Mouse (Mus musculus) hindbrain, embryonic 11.5 days (tissue): ENCODE measurements at regions not wholly inside any gene's neighbourhood (a gene's known extent, or its start where the extent isn't known, plus 50 kb on each side); places are given as distances from the start of the nearest gene placed in this dataset.
"Not testable (repeated sequence)": the region's sequence is repeated elsewhere in the genome, so short reads cannot be mapped to it uniquely, and the experiment has no call there.

ENCODE experiments used
- ATAC-seq: fragments of 200-750 bp; cut with Nextera tagmentation; 2 replicates; pipeline ENCODE4 v1.8.0; 2017; ENCODE audit warnings: mild to moderate bottlenecking, moderate TSS enrichment, moderate library complexity; ENCODE audit not compliant: low FRiP score
- DNase-seq: peaks from one replicate; pipeline ENCODE4 v3.0.0-alpha.2; 2015; ENCODE audit warnings: low spot score
- H3K27ac ChIP-seq: fragments of 300-500 bp; sonication (generic); 2 replicates; pipeline ENCODE4 v1.5.1; 2014; ENCODE audit warnings: mild to moderate bottlenecking, low read depth, low read length
- H3K27me3 ChIP-seq: fragments of 300-500 bp; sonication (generic); 2 replicates; pipeline ENCODE4 v1.6.1; 2014; ENCODE audit warnings: mild to moderate bottlenecking, low read length, moderate library complexity, mixed read lengths; ENCODE audit not compliant: control insufficient read depth, insufficient read depth
- H3K36me3 ChIP-seq: fragments of 300-500 bp; sonication (generic); 2 replicates; pipeline ENCODE4 v1.6.1; 2014; ENCODE audit warnings: mild to moderate bottlenecking, low read length, moderate library complexity, mixed read lengths; ENCODE audit not compliant: control insufficient read depth, insufficient read depth
- H3K4me1 ChIP-seq: fragments of 300-500 bp; sonication (generic); replicated peaks from 2 replicates; pipeline ENCODE4 v1.6.1; 2014; ENCODE audit warnings: low read length, mixed read lengths; ENCODE audit not compliant: control insufficient read depth, insufficient read depth
- H3K4me2 ChIP-seq: fragments of 300-500 bp; sonication (generic); replicated peaks from 2 replicates; pipeline ENCODE4 v1.6.1; 2014; ENCODE audit warnings: mild to moderate bottlenecking, low read depth, low read length
- H3K4me3 ChIP-seq: fragments of 300-500 bp; sonication (generic); 2 replicates; pipeline ENCODE4 v1.5.1; 2014; ENCODE audit warnings: low read depth, low read length
- H3K9ac ChIP-seq: fragments of 300-500 bp; sonication (generic); 2 replicates; pipeline ENCODE4 v1.6.1; 2014; ENCODE audit warnings: low read depth, low read length
- H3K9me3 ChIP-seq: fragments of 300-500 bp; sonication (generic); 2 replicates; pipeline ENCODE4 v1.6.1; 2016; ENCODE audit warnings: low read length; ENCODE audit not compliant: control insufficient read depth
- WGBS: fragments of 180-500 bp; shearing (Covaris S2); extraction: QIAGEN DNeasy Blood & Tissue Kit; methylation state at CpG from one replicate; pipeline ENCODE4 v1.1.7; 2014; 5-methylcytosine and 5-hydroxymethylcytosine counted together

DNA sequence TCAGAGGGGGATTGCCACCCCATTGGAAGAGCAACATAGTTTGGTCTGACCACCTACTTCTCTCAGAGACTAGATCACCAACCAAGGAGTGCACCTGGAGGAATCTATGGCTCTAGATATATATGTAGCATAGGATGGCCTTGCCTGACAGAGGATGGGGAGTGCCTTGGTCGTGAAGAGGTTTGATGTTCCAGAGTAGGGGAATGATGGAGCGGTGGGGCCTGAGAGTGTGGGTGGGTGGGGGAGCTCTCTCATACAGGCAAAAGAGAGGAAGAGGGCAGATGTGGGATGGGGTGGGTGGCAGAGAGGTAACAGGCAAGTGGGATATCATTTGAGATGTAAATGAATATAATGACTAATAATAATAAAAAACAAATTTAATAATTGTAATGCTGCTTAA lies 874.0 kb downstream of the Amy2a5 start:
- H3K9ac ChIP-seq, result no peak overlapping the region
- ATAC-seq, result no peak

DNA sequence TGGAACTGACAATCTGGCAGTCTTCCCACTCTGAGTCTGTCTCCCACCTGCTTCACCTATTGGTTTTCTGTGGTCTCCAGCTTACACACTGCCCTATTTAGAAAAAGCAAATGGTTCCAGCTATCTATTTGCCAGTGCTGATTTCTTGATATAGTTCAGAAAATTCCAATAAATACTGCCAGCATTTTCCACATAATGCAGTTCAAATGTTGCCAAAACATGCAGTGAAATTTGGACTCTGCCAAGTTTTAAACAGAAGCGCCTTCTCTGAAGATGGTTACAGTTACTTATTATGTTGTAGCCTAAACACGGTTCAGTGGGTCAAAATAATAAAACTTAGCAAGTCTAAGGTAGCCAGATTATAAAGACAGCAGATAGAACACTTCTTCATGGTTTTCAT lies 912.8 kb downstream of the Amy2a5 start:
- no peak overlapping the region for H3K4me2 ChIP-seq

More for the DNA sequence above, 874.0 kb downstream of the Amy2a5 start:
- no peaks in the 10 kb centered on the region for H3K36me3 ChIP-seq
- no peak overlapping the region for H3K4me2 ChIP-seq
- WGBS, result 83% methylated on average over 2 of the region's 2 CpGs
- DNase-seq, result no peak
- H3K4me1 ChIP-seq, result no peaks in the 10 kb centered on the region
- H3K4me3 ChIP-seq, result no peak overlapping the region
- H3K27me3 ChIP-seq, result no peaks in the 10 kb centered on the region
- H3K9me3 ChIP-seq, result no peaks in the 10 kb centered on the region
- H3K27ac ChIP-seq, result no peak overlapping the region

DNA sequence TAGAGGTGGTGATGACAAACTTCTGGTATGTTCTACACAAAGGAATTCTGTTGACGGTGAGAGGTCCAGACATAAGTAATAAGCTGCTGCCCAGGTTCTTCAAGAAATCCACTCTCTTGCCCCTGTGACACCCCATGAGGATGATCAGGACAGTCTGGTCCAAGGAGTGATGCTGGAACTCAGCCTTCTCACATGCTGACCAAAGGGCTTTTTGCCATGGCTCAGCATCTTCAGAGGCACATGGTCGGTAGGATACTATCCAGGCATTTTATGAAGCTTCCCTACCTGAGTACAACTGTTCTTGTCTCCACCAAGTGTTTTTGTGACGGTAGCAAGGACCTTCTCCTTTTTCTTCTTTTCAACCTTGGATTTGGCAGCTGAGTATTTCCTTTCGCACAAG lies 927.5 kb downstream of the Amy2a5 start:
- WGBS, result 91% methylated on average over 4 of the region's 4 CpGs
- DNase-seq, result no peak

More for the DNA sequence above, 912.8 kb downstream of the Amy2a5 start:
- Histone ChIP-seq H3K4me1 (no peaks in the 10 kb centered on the region), H3K9ac (no peak overlapping the region), H3K27me3 (no peaks in the 10 kb centered on the region), H3K4me3 (no peak overlapping the region), H3K9me3 (no peaks in the 10 kb centered on the region), H3K27ac (no peak overlapping the region), H3K36me3 (no peaks in the 10 kb centered on the region)
- no peak for ATAC-seq
- WGBS, result 90% methylated on average over 2 of the region's 2 CpGs
- DNase-seq, result no peak

DNA sequence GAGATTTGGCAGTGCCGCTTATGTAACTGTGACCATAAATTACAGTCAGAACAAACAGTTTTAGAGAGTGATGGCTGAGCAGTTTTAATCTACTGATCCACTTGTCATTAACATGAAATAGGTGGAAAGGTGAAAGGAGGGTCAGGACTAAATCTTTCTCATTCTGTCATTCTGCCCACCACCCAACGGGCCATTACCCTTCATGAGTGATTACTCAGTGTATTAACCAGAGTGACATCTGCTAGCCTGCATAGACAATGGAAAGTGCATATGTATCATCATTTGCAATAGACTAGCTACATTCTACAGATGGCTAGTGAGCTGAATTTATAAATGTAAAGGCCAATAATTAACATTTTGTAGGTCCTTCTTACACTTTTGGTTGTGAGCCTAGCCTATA lies 933.3 kb downstream of the Amy2a5 start:
- DNase-seq (peak; percentile 18), ATAC-seq (peak; percentile 84)
- WGBS, result 65% methylated on average over 2 of the region's 2 CpGs
- no peaks in the 10 kb centered on the region for H3K4me1 ChIP-seq
- no peaks in the 10 kb centered on the region for H3K9me3 ChIP-seq
- H3K36me3 ChIP-seq, result no peaks in the 10 kb centered on the region
- no peak overlapping the region for H3K27ac ChIP-seq
- no peaks in the 10 kb centered on the region for H3K27me3 ChIP-seq
- H3K4me3 ChIP-seq, result no peak overlapping the region
- no peak overlapping the region for H3K4me2 ChIP-seq
- no peak overlapping the region for H3K9ac ChIP-seq

More for the DNA sequence above, 927.5 kb downstream of the Amy2a5 start:
- Histone ChIP-seq H3K4me3 (no peak overlapping the region), H3K4me2 (no peak overlapping the region), H3K27ac (no peak overlapping the region), H3K9me3 (no peaks in the 10 kb centered on the region), H3K9ac (no peak overlapping the region), H3K4me1 (no peaks in the 10 kb centered on the region), H3K36me3 (no peaks in the 10 kb centered on the region), H3K27me3 (no peaks in the 10 kb centered on the region)
- ATAC-seq, result no peak

DNA sequence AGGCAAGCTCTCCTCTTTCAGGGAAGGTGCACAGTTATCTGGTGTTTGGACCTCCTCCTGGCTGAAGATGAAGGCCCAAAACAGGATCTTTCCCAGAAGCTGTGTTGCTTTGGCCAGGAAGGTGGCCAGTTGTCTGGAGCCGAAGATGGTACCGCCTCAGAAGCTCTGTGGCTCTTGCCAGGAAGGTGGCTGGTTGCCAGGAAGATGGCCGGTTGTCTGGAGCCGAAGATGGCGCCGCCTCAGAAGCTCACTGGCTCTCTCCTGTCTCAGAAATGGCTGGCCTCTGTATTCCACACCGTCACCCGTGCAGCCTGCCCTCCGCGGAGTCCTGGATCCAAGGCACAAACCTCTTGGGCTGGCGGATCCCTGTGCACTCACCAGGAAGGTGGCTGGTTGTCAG lies 937.4 kb downstream of the Amy2a5 start:
- H3K27ac ChIP-seq, ATAC-seq, H3K4me1 ChIP-seq, H3K4me2 ChIP-seq, H3K4me3 ChIP-seq, H3K36me3 ChIP-seq, H3K27me3 ChIP-seq, H3K9ac ChIP-seq, DNase-seq, H3K9me3 ChIP-seq: not testable (repeated sequence)
- 97% methylated on average over 11 of the region's 11 CpGs for WGBS

DNA sequence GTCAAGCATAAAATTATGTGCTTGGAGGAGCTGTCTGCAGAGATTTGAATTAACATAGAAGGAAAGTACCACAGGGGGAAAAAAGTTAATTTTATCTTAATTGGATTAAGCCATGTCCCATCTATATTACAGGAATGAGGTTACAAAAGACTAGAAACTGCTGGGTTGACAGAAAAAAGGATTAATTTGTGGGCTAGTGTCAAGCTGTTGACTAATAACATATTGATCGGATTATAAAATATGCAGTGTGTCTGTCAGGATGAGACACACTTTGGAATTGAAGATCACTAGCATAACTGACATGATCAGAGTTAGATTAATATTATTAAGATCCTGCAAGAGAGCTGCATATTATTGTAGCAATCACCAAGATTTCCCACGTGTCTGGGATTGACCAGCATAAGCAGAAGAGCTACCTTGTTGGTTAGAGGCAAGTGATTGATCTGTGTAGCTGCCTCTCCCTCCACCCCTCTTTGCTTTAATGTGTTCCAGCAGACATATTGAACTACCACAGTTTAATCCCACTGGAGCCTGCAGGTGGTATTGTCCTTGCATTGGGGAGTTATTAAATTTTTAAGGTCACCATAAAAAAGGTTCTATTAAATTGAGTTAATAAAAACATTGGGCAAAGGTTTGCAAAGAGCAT lies 979.7 kb downstream of the Amy2a5 start:
- Histone ChIP-seq H3K27ac (no peak overlapping the region), H3K9me3 (no peaks in the 10 kb centered on the region), H3K27me3 (no peaks in the 10 kb centered on the region), H3K36me3 (no peaks in the 10 kb centered on the region), H3K9ac (no peak overlapping the region), H3K4me3 (no peak overlapping the region), H3K4me2 (no peak overlapping the region), H3K4me1 (no peaks in the 10 kb centered on the region)
- ATAC-seq (peak; percentile 68), DNase-seq (no peak)
- WGBS, result 68% methylated on average over 2 of the region's 2 CpGs

DNA sequence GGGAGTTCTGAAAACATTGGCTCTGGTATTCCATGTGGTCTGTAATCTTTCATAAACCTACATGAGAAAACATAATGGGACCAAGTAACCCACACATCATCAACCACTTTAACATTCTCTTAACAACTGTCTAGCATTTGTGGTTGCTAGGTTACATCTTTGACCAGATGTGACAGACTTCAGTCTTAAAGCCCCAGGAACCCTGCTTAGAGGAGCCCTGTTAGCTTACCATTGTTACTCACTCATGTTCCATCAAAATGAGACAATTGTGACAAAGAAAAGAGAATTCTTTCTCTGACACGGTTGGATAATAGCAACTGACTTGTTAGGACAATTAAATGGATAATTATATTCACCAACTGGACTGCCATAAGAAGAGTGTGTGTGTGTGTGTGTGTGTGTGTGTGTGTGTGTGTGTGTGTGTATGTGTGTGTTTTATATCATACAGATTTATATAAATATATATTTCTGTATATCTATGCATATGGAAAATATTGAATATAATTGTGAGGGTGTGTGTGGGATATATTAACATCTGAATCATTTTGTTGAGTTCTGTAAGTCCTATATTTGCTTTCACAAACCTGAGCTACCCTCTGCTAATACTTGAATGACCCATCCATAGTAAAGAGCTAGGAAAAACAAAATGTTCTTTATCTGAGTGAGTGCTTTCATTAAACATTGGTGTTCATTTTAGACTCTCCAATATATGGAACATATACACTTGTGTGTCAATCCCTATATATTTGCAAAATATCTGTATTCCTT lies 997.1 kb downstream of the Amy2a5 start:
- peak; percentile 37 for DNase-seq
- 16% methylated on average over 1 of the region's 1 CpGs for WGBS
- H3K36me3 ChIP-seq, result no peaks in the 10 kb centered on the region
- H3K27me3 ChIP-seq, result no peaks in the 10 kb centered on the region
- H3K4me3 ChIP-seq, result no peak overlapping the region
- peak; percentile 90 for ATAC-seq
- H3K4me2 ChIP-seq, result no peak overlapping the region
- no peak overlapping the region for H3K9ac ChIP-seq
- H3K27ac ChIP-seq, result no peak overlapping the region
- H3K9me3 ChIP-seq, result no peaks in the 10 kb centered on the region
- H3K4me1 ChIP-seq, result no peaks in the 10 kb centered on the region

DNA sequence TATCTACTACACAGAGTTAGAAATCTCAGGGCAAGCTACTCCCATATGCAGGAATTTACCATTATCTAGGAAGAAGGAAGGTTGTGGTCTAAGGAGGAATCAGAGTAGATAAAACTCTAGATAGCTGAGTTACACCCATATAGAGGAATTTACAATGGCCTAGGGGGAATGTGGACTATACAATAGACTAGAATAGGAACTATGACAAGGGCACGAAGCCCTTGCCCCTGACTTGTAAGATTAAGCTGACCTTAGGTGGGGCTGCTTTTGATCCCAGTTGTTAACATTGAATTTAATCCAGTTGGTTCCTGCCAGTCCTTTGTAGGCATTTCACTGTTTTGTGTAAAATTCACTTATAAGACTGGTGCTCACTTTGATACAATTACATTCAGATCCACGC lies 1015.7 kb downstream of the Amy2a5 start:
- DNase-seq, H3K4me1 ChIP-seq, H3K27me3 ChIP-seq, H3K9me3 ChIP-seq, H3K36me3 ChIP-seq, ATAC-seq, H3K4me3 ChIP-seq, H3K9ac ChIP-seq, H3K4me2 ChIP-seq, H3K27ac ChIP-seq: not testable (repeated sequence)
- 85% methylated on average over 2 of the region's 2 CpGs for WGBS

DNA sequence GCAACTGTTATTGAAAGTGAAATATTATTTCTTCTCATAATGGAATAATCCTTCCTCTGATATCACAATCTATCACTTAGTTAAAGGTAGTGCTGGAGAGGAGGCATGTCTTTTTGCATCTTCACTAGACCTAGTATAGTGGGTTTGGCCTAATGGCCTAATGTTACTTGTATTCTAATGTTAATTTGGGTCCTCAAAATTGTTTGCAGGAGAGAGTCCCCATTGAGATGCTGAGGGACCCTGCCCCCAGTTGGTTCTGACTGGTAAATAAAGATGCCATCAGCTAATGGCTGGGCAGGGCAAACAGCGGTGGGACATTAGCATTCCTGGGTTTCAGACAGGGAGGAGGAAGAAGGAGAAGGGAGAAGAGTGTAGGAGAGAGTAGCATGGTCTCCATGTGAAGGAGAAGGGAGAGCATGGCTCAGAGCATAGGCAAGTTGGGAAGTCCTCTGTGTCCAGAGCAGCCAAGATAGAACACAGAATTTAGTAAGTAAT lies 1019.0 kb downstream of the Amy2a5 start:
- DNase-seq (no peak), ATAC-seq (no peak)
- Histone ChIP-seq H3K4me3 (no peak overlapping the region), H3K4me2 (no peak overlapping the region), H3K36me3 (no peaks in the 10 kb centered on the region), H3K27ac (no peak overlapping the region), H3K9me3 (no peaks in the 10 kb centered on the region), H3K27me3 (no peaks in the 10 kb centered on the region), H3K9ac (no peak overlapping the region), H3K4me1 (no peaks in the 10 kb centered on the region)
- 14% methylated on average over 1 of the region's 1 CpGs for WGBS
